19 mouse cellular contexts compared by ENCODE assay signal in genomic region chr10:76209241-76209640, GRCm38 (mm10). TPM values are rescaled to one million over a fixed set of nuclear protein-coding genes. Genes with fewer than 3 reads are reported as not detected.
A peak's percentile ranks its signal among the peaks of the same experiment; 100 is the strongest.
DNase-seq lines count a peak whose midpoint lies in the region; ATAC-seq and TF ChIP-seq lines count a peak whose summit lies in the region.
"Had no signal": no experiment of that assay in that cellular context is flagged by ENCODE, and none has a peak within 500 bp of the region (broad histone marks: within the 10 kb centered on the region; RNA-seq: fewer than 3 reads in every experiment).

No protein-coding gene starts in this region.

- no peak for TF ChIP-seq CTCF in liver, postnatal 0 days (IDR thresholded peaks at IDR 0.05; ENCODE audit: low read depth)

- TF ChIP-seq EP300 in liver, postnatal 0 days (IDR thresholded peaks at IDR 0.05; ENCODE audit: low read depth), result no peak

- H3K4me1 ChIP-seq in heart, embryonic 11.5 days (ENCODE audit: control insufficient read depth, insufficient read depth, low read length), result no peaks in the 10 kb centered on the region
- no peaks in the 10 kb centered on the region for H3K4me1 ChIP-seq in liver, embryonic 11.5 days (replicated peaks; ENCODE audit: control insufficient read depth, insufficient read depth, low read length)
- no peaks in the 10 kb centered on the region for H3K4me1 ChIP-seq in liver, postnatal 0 days (ENCODE audit: insufficient read depth)
- H3K4me1 ChIP-seq: forebrain, embryonic 13.5 days had no signal

- DNase-seq in heart, adult 11 months, result peak; percentile 79
- peak; percentile 24 for DNase-seq in liver, embryonic 11.5 days (ENCODE audit: low spot score)
- DNase-seq in liver, postnatal 0 days, result no peak
- DNase-seq in ovary, postnatal 36 days (ENCODE audit: low spot score), result peak; percentile 1
- DNase-seq in ovary, postnatal 14 days (ENCODE audit: low spot score), result no peak
- DNase-seq in layer of hippocampus, postnatal 25 days (ENCODE audit: extremely low spot score in 1 of 2, low spot score in 1 of 2), result no peak
- DNase-seq: adrenal gland, postnatal 14 days; cerebellum, adult 11-12 months; cerebellum, adult 9-10 months; cerebellum, postnatal 25 days; forebrain, postnatal 0 days; gastrocnemius, postnatal 14 days; heart, postnatal 14 days had no signal

- no peak overlapping the region for H3K9ac ChIP-seq in heart, embryonic 11.5 days (ENCODE audit: low read depth, low read length)
- H3K9ac ChIP-seq in liver, embryonic 11.5 days (ENCODE audit: low read depth, low read length), result no peak overlapping the region
- no peak overlapping the region for H3K9ac ChIP-seq in liver, postnatal 0 days (replicated peaks)
- H3K9ac ChIP-seq: forebrain, embryonic 13.5 days; forebrain, postnatal 0 days; hindbrain, embryonic 14.5 days had no signal

- 0 out of 2 replicates have a peak, but pooled peaks cover 1% of the 10 kb centered on the region for H3K9me3 ChIP-seq in heart, embryonic 11.5 days (replicated peaks; ENCODE audit: control insufficient read depth, low read length)
- peaks cover 2% of the 10 kb centered on the region; the same call in 1 of the 2 replicates for H3K9me3 ChIP-seq in liver, embryonic 11.5 days (ENCODE audit: control insufficient read depth, low read length)
- H3K9me3 ChIP-seq in liver, postnatal 0 days (ENCODE audit: low read length), result peaks cover under 1% of the 10 kb centered on the region; the same call in 1 of the 2 replicates

- H3K27me3 ChIP-seq in heart, embryonic 11.5 days (ENCODE audit: control insufficient read depth, insufficient read depth, low read length), result no peaks in the 10 kb centered on the region
- no peaks in the 10 kb centered on the region for H3K27me3 ChIP-seq in liver, embryonic 11.5 days (replicated peaks; ENCODE audit: control insufficient read depth, insufficient read depth, low read length)
- no peaks in the 10 kb centered on the region for H3K27me3 ChIP-seq in liver, postnatal 0 days (ENCODE audit: insufficient read depth, low read length)
- H3K27me3 ChIP-seq: forebrain, embryonic 13.5 days; Patski had no signal

- no peak overlapping the region for H3K4me2 ChIP-seq in heart, embryonic 11.5 days
- H3K4me2 ChIP-seq in liver, embryonic 11.5 days, result no peak overlapping the region
- H3K4me2 ChIP-seq in liver, postnatal 0 days (ENCODE audit: low read depth, low read length), result no peak overlapping the region
- H3K4me2 ChIP-seq: forebrain, embryonic 13.5 days; hindbrain, embryonic 14.5 days had no signal

- WGBS in heart, embryonic 11.5 days (ENCODE audit: insufficient replicate concordance), result 91% methylated on average over 8 of the region's 8 CpGs
- 87% methylated on average over 8 of the region's 8 CpGs for WGBS in liver, embryonic 11.5 days
- 86% methylated on average over 8 of the region's 8 CpGs for WGBS in liver, postnatal 0 days (ENCODE audit: insufficient replicate concordance)

- H3K27ac ChIP-seq in heart, embryonic 11.5 days (ENCODE audit: low read depth, low read length), result no peak overlapping the region
- H3K27ac ChIP-seq in liver, embryonic 11.5 days (ENCODE audit: low read depth, low read length), result no peak overlapping the region
- H3K27ac ChIP-seq in liver, postnatal 0 days (ENCODE audit: low read depth), result no peak overlapping the region
- H3K27ac ChIP-seq: forebrain, embryonic 13.5 days; hindbrain, embryonic 14.5 days had no signal

- H3K4me3 ChIP-seq in heart, embryonic 11.5 days (ENCODE audit: low read depth, low read length), result no peak overlapping the region
- H3K4me3 ChIP-seq in liver, embryonic 11.5 days (ENCODE audit: low read depth, low read length), result no peak overlapping the region
- no peak overlapping the region for H3K4me3 ChIP-seq in liver, postnatal 0 days (ENCODE audit: low read depth, low read length)
- H3K4me3 ChIP-seq: forebrain, embryonic 13.5 days had no signal

- H3K36me3 ChIP-seq in heart, embryonic 11.5 days (ENCODE audit: control insufficient read depth, insufficient read depth, low read length), result peaks cover 27% of the 10 kb centered on the region
- H3K36me3 ChIP-seq in liver, embryonic 11.5 days (ENCODE audit: control insufficient read depth, insufficient read depth, low read length), result peaks cover 8% of the 10 kb centered on the region
- no peaks in the 10 kb centered on the region for H3K36me3 ChIP-seq in liver, postnatal 0 days (replicated peaks; ENCODE audit: insufficient read depth, low read length)

- ATAC-seq in heart, embryonic 11.5 days (replicated peaks; ENCODE audit: insufficient number of reproducible peaks, low FRiP score, low TSS enrichment), result no peak
- ATAC-seq in liver, embryonic 11.5 days (replicated peaks; ENCODE audit: low FRiP score), result no peak
- ATAC-seq in liver, postnatal 0 days, result no peak
- ATAC-seq: activated CD4-positive, CD25-positive, alpha-beta regulatory T cell, adult 4 months; forebrain, embryonic 13.5 days; forebrain, postnatal 0 days; Patski had no signal

RNA-seq across cellular contexts. Expression of gene Prmt2, which starts 28.4 kb away (rescaled TPM):
- 62.6 and 66.3 TPM in 2 replicates for polyA plus RNA-seq in heart, embryonic 11.5 days (2014; fragmentation: Nextera tagmentation; extraction: Ambion mirVana)
- 21.2 and 21.6 TPM in 2 replicates for polyA plus RNA-seq in liver, embryonic 11.5 days (2014; fragmentation: Nextera tagmentation; extraction: Ambion mirVana)
- polyA plus RNA-seq in liver, postnatal 0 days (2015; fragmentation: Nextera tagmentation; extraction: Ambion mirVana), result 2.7 and 3.0 TPM in 2 replicates
- 10 to 100 TPM; 72.9 to 77.5 TPM for total RNA-seq in layer of hippocampus, postnatal 25 days (2021)

RNA-seq across cellular contexts. Expression of gene S100b, which starts 44.4 kb away (rescaled TPM):
- 0.39 and 0.44 TPM in 2 replicates for polyA plus RNA-seq in heart, embryonic 11.5 days (2014; fragmentation: Nextera tagmentation; extraction: Ambion mirVana)
- not detected in 2 replicates for polyA plus RNA-seq in liver, embryonic 11.5 days (2014; fragmentation: Nextera tagmentation; extraction: Ambion mirVana)
- polyA plus RNA-seq in liver, postnatal 0 days (2015; fragmentation: Nextera tagmentation; extraction: Ambion mirVana), result 0.14 and 0.23 TPM in 2 replicates
- total RNA-seq in layer of hippocampus, postnatal 25 days (2021), result 100 to 1,000 TPM; 117 to 140 TPM
- total RNA-seq: hematopoietic stem cell, adult 5-6 weeks had no signal
- polyA plus RNA-seq: activated CD4-positive, CD25-positive, alpha-beta regulatory T cell, adult 4 months; forebrain, embryonic 13.5 days had no signal

Comparison
In these comparisons a context has a peak if more than half of its experiments do, and no peak if none do; other contexts are left out.
1. DNase-seq: peak in heart, adult 11 months (single experiment), liver, embryonic 11.5 days (single experiment) and ovary, postnatal 36 days (single experiment); none in liver, postnatal 0 days (single experiment), ovary, postnatal 14 days (single experiment) and layer of hippocampus, postnatal 25 days (0 of 2).